Mouse (Mus musculus): ENCODE measurements around the gene Rdh1. TPM values are rescaled to one million over a fixed set of nuclear protein-coding genes. Genes with fewer than 3 reads are reported as not detected.

Rdh1 gene
- under 1 TPM; 0.48 to 1.00 TPM for total RNA-seq (2021)
- long read RNA-seq, experiment 1, result 0 reads
- long read RNA-seq, experiment 2, partial matches to known transcripts, result 0 of 1 reads
- long read RNA-seq, experiment 2, other reads (novel, unspliced or antisense), result 0 of 1 reads

- DNase-seq, result no peak
These were observed at the start of gene Rdh1, which contains the start of gene Rdh16f1 for GRCm38 (mm10) chr10:127759181-127760110. Rdh1 (plus strand) TSS chr10:127759721. Rdh16f1 (plus strand) TSS chr10:127759787.

- DNase-seq, result no peak
These were observed 49.2 kb upstream of the Rdh1 start for GRCm38 (mm10) chr10:127710331-127710730.

GRCm38 (mm10) chr10:127712736-127713135 is 46.8 kb upstream of the Rdh1 start:
- no peak for DNase-seq

- no peak for DNase-seq
These were observed 37.7 kb upstream of the Rdh1 start for GRCm38 (mm10) chr10:127721671-127722418.

GRCm38 (mm10) chr10:127724178-127724577 is 35.3 kb upstream of the Rdh1 start, which contains the start of gene Tac2:
Tac2 (plus strand) TSS chr10:127724478.
- DNase-seq, result no peak

GRCm38 (mm10) chr10:127725136-127725535 is 34.4 kb upstream of the Rdh1 start:
- no peak for DNase-seq

GRCm38 (mm10) chr10:127728437-127728836 is 31.1 kb upstream of the Rdh1 start:
- DNase-seq, result no peak

GRCm38 (mm10) chr10:127730285-127730932 is 29.1 kb upstream of the Rdh1 start:
- no peak for DNase-seq

- no peak for DNase-seq
These were observed 28.6 kb upstream of the Rdh1 start for GRCm38 (mm10) chr10:127730933-127731310.

- no peak for DNase-seq
These were observed 28.1 kb upstream of the Rdh1 start for GRCm38 (mm10) chr10:127731397-127731796.

- DNase-seq, result peak; percentile 49
These were observed 25.1 kb upstream of the Rdh1 start for GRCm38 (mm10) chr10:127734434-127734833.

- no peak for DNase-seq
These were observed 23.3 kb upstream of the Rdh1 start for GRCm38 (mm10) chr10:127736266-127736665.

- no peak for DNase-seq
These were observed 22.6 kb upstream of the Rdh1 start for GRCm38 (mm10) chr10:127736916-127737315.

GRCm38 (mm10) chr10:127737552-127737951 is 22.0 kb upstream of the Rdh1 start:
- DNase-seq, result no peak

- peak; percentile 60 for DNase-seq
These were observed 21.2 kb upstream of the Rdh1 start for GRCm38 (mm10) chr10:127738151-127738882.

GRCm38 (mm10) chr10:127739083-127739660 is 20.3 kb upstream of the Rdh1 start, which contains the start of gene Zbtb39:
Zbtb39 (plus strand) TSS chr10:127739538.
- DNase-seq, result peak; percentile 92

GRCm38 (mm10) chr10:127739661-127740161 is 19.8 kb upstream of the Rdh1 start:
- DNase-seq, result no peak

GRCm38 (mm10) chr10:127744661-127745060 is 14.9 kb upstream of the Rdh1 start:
- peak; percentile 80 for DNase-seq

- no peak for DNase-seq
These were observed 13.6 kb upstream of the Rdh1 start for GRCm38 (mm10) chr10:127745886-127746285.

- no peak for DNase-seq
These were observed 12.3 kb upstream of the Rdh1 start for GRCm38 (mm10) chr10:127747254-127747653.
